Mouse (Mus musculus) lung, adult 2 months (tissue): ENCODE measurements around the gene Ugt1a10.

Experiments used
- CTCF ChIP-seq: fragments of 200-500 bp; IDR thresholded peaks from 2 replicates; pipeline ENCODE4 v1.5.1; 2011; ENCODE audit warnings: mild to moderate bottlenecking, low read length, control low read depth; ENCODE audit not compliant: insufficient read depth
- POLR2A ChIP-seq: fragments of 200-500 bp; IDR thresholded peaks from 2 replicates; pipeline ENCODE4 v1.6.1; 2011; ENCODE audit warnings: low read depth, mild to moderate bottlenecking, control low read depth, low read length, borderline replicate concordance; ENCODE audit errors: extremely low read depth

- TF ChIP-seq POLR2A (no peak), CTCF (no peak)
These were observed 197.9 kb downstream of the Ugt1a10 start for GRCm38 (mm10) chr1:88253106-88253505.
